Mouse (Mus musculus): ENCODE results near the gene Cog3. TPM values are rescaled to one million over a fixed set of nuclear protein-coding genes. Genes with fewer than 3 reads are reported as not detected.

Gene Cog3
- 1.3 TPM in 1 of 2 replicates, not detected in the other for polyA plus RNA-seq (2012; ENCODE audit: insufficient read depth, low replicate concordance)

GRCm38 (mm10) chr14:75753991-75754817 is at the start of gene Cog3:
Cog3 (minus strand) TSS chr14:75754517.
- Histone ChIP-seq H3K27me3 (replicated peaks) (no peaks in the 10 kb centered on the region), H3K9me3 (no peaks in the 10 kb centered on the region), H3K36me3 (replicated peaks; ENCODE audit: low read length) (peaks cover 23% of the 10 kb centered on the region), H3K4me1 (peaks cover 37% of the 10 kb centered on the region), H3K4me3 (replicated peaks) (peak within 1 kb of the TSS; percentile 96)
- TF ChIP-seq GATA1 (IDR thresholded peaks at IDR 0.05; ENCODE audit: borderline replicate concordance, low read length) (no peak), FLI1 (IDR thresholded peaks at IDR 0.05; ENCODE audit: low read length) (peak; percentile 23; the same call in 1 of the 2 replicates)

GRCm38 (mm10) chr14:75797769-75798386 is 43.6 kb upstream of the Cog3 start:
- Histone ChIP-seq H3K9me3 (no peaks in the 10 kb centered on the region), H3K4me1 (peaks cover 8% of the 10 kb centered on the region), H3K27me3 (replicated peaks) (peaks cover 11% of the 10 kb centered on the region), H3K4me3 (replicated peaks) (no peak overlapping the region), H3K36me3 (replicated peaks; ENCODE audit: low read length) (no peaks in the 10 kb centered on the region)
- no peak for TF ChIP-seq GATA1 (IDR thresholded peaks at IDR 0.05; ENCODE audit: borderline replicate concordance, low read length)
- TF ChIP-seq FLI1 (IDR thresholded peaks at IDR 0.05; ENCODE audit: low read length), result no peak

- TF ChIP-seq GATA1 (IDR thresholded peaks at IDR 0.05; ENCODE audit: borderline replicate concordance, low read length) (no peak), FLI1 (IDR thresholded peaks at IDR 0.05; ENCODE audit: low read length) (no peak)
- H3K4me3 ChIP-seq (replicated peaks), result no peak overlapping the region
- peaks cover 9% of the 10 kb centered on the region for H3K9me3 ChIP-seq
- H3K27me3 ChIP-seq (replicated peaks), result peaks cover 11% of the 10 kb centered on the region
- peaks cover 15% of the 10 kb centered on the region for H3K4me1 ChIP-seq
- H3K36me3 ChIP-seq (replicated peaks; ENCODE audit: low read length), result no peaks in the 10 kb centered on the region
These were observed 41.6 kb upstream of the Cog3 start for GRCm38 (mm10) chr14:75795918-75796317.

GRCm38 (mm10) chr14:75794726-75795125 is 40.4 kb upstream of the Cog3 start:
- Histone ChIP-seq H3K9me3 (peaks cover 9% of the 10 kb centered on the region), H3K4me3 (replicated peaks) (no peak overlapping the region), H3K36me3 (replicated peaks; ENCODE audit: low read length) (no peaks in the 10 kb centered on the region), H3K4me1 (peaks cover 24% of the 10 kb centered on the region), H3K27me3 (replicated peaks) (peaks cover 11% of the 10 kb centered on the region)
- TF ChIP-seq GATA1 (IDR thresholded peaks at IDR 0.05; ENCODE audit: borderline replicate concordance, low read length), result no peak
- TF ChIP-seq FLI1 (IDR thresholded peaks at IDR 0.05; ENCODE audit: low read length), result no peak

GRCm38 (mm10) chr14:75794324-75794723 is 40.0 kb upstream of the Cog3 start:
- peaks cover 11% of the 10 kb centered on the region for H3K27me3 ChIP-seq (replicated peaks)
- H3K9me3 ChIP-seq, result peaks cover 9% of the 10 kb centered on the region
- H3K36me3 ChIP-seq (replicated peaks; ENCODE audit: low read length), result no peaks in the 10 kb centered on the region
- TF ChIP-seq FLI1 (IDR thresholded peaks at IDR 0.05; ENCODE audit: low read length) (no peak), GATA1 (IDR thresholded peaks at IDR 0.05; ENCODE audit: borderline replicate concordance, low read length) (no peak)
- H3K4me1 ChIP-seq, result peaks cover 25% of the 10 kb centered on the region
- no peak overlapping the region for H3K4me3 ChIP-seq (replicated peaks)

- H3K9me3 ChIP-seq, result peaks cover 9% of the 10 kb centered on the region
- peaks cover 35% of the 10 kb centered on the region for H3K4me1 ChIP-seq
- H3K4me3 ChIP-seq (replicated peaks), result no peak overlapping the region
- no peak for TF ChIP-seq FLI1 (IDR thresholded peaks at IDR 0.05; ENCODE audit: low read length)
- no peak for TF ChIP-seq GATA1 (IDR thresholded peaks at IDR 0.05; ENCODE audit: borderline replicate concordance, low read length)
- no peaks in the 10 kb centered on the region for H3K36me3 ChIP-seq (replicated peaks; ENCODE audit: low read length)
- peaks cover 10% of the 10 kb centered on the region for H3K27me3 ChIP-seq (replicated peaks)
These were observed 38.8 kb upstream of the Cog3 start for GRCm38 (mm10) chr14:75793110-75793509.

GRCm38 (mm10) chr14:75791372-75791771 is 37.1 kb upstream of the Cog3 start:
- TF ChIP-seq GATA1 (IDR thresholded peaks at IDR 0.05; ENCODE audit: borderline replicate concordance, low read length) (no peak), FLI1 (IDR thresholded peaks at IDR 0.05; ENCODE audit: low read length) (no peak)
- peaks cover 9% of the 10 kb centered on the region for H3K9me3 ChIP-seq
- H3K4me3 ChIP-seq (replicated peaks), result no peak overlapping the region
- H3K27me3 ChIP-seq (replicated peaks), result peaks cover 8% of the 10 kb centered on the region
- H3K36me3 ChIP-seq (replicated peaks; ENCODE audit: low read length), result no peaks in the 10 kb centered on the region
- peaks cover 37% of the 10 kb centered on the region for H3K4me1 ChIP-seq

- peaks cover 44% of the 10 kb centered on the region for H3K4me1 ChIP-seq
- peak overlapping the region; percentile 23 for H3K4me3 ChIP-seq (replicated peaks)
- H3K36me3 ChIP-seq (replicated peaks; ENCODE audit: low read length), result no peaks in the 10 kb centered on the region
- peaks cover 9% of the 10 kb centered on the region for H3K9me3 ChIP-seq
- H3K27me3 ChIP-seq (replicated peaks), result peaks cover 8% of the 10 kb centered on the region
- no peak for TF ChIP-seq GATA1 (IDR thresholded peaks at IDR 0.05; ENCODE audit: borderline replicate concordance, low read length)
- TF ChIP-seq FLI1 (IDR thresholded peaks at IDR 0.05; ENCODE audit: low read length), result no peak
These were observed 36.2 kb upstream of the Cog3 start for GRCm38 (mm10) chr14:75790411-75790996.

GRCm38 (mm10) chr14:75789291-75789690 is 35.0 kb upstream of the Cog3 start:
- H3K36me3 ChIP-seq (replicated peaks; ENCODE audit: low read length), result no peaks in the 10 kb centered on the region
- TF ChIP-seq FLI1 (IDR thresholded peaks at IDR 0.05; ENCODE audit: low read length) (no peak), GATA1 (IDR thresholded peaks at IDR 0.05; ENCODE audit: borderline replicate concordance, low read length) (no peak)
- H3K4me3 ChIP-seq (replicated peaks), result no peak overlapping the region
- peaks cover 9% of the 10 kb centered on the region for H3K9me3 ChIP-seq
- peaks cover 44% of the 10 kb centered on the region for H3K4me1 ChIP-seq
- H3K27me3 ChIP-seq (replicated peaks), result peaks cover 6% of the 10 kb centered on the region

Measured in megakaryocyte, embryonic 14.5 days (primary cell).